ENCODE assay signal across 13 mouse cellular contexts in genomic region chr17:80411182-80411581, GRCm38 (mm10). TPM values are rescaled to one million over a fixed set of nuclear protein-coding genes. Genes with fewer than 3 reads are reported as not detected.
DNase-seq lines count a peak whose midpoint lies in the region; ATAC-seq and TF ChIP-seq lines count a peak whose summit lies in the region.
"Had no signal": no experiment of that assay in that cellular context is flagged by ENCODE, and none has a peak within 500 bp of the region (broad histone marks: within the 10 kb centered on the region; RNA-seq: fewer than 3 reads in every experiment).

No protein-coding gene starts in this region.

- H3K27ac ChIP-seq in kidney, postnatal 0 days = no peak overlapping the region

- no peaks in the 10 kb centered on the region for H3K4me1 ChIP-seq in kidney, postnatal 0 days (replicated peaks; ENCODE audit: insufficient read depth, low read length)
- H3K4me1 ChIP-seq: megakaryocyte, embryonic 14.5 days had no signal

- no peaks in the 10 kb centered on the region for H3K27me3 ChIP-seq in kidney, postnatal 0 days (ENCODE audit: insufficient read depth, low read length)
- H3K27me3 ChIP-seq: megakaryocyte, embryonic 14.5 days had no signal

- H3K4me3 ChIP-seq in kidney, postnatal 0 days (replicated peaks; ENCODE audit: low read depth, low read length) = no peak overlapping the region
- H3K4me3 ChIP-seq: megakaryocyte, embryonic 14.5 days had no signal

- peak; percentile 17 for DNase-seq in CD4-positive, CD25-positive, alpha-beta regulatory T cell, adult 2 months (ENCODE audit: low read depth, low spot score)
- DNase-seq in kidney, postnatal 0 days (ENCODE audit: low spot score) = peak; percentile 27
- DNase-seq in kidney, adult 9 months = no peak
- peak; percentile 19 for DNase-seq in A20 (ENCODE audit: low read depth, low spot score)
- DNase-seq in right cerebral cortex, postnatal 25 days = no peak
- DNase-seq: cerebellum, postnatal 14 days; gastrocnemius, postnatal 14 days; heart, postnatal 10 days; kidney, adult 11 months had no signal

- no peak for ATAC-seq in CD4-positive, CD25-positive, alpha-beta regulatory T cell, adult 4 months
- ATAC-seq in kidney, postnatal 0 days (replicated peaks; ENCODE audit: low FRiP score, low read depth) = no peak
- ATAC-seq in common myeloid progenitor, adult 5-6 weeks (replicated peaks; ENCODE audit: low read depth, poor library complexity, severe bottlenecking) = peak; percentile 68
- no peak for ATAC-seq in activated CD4-positive, CD25-positive, alpha-beta regulatory T cell, adult 4 months

- TF ChIP-seq CTCF in kidney, postnatal 0 days (IDR thresholded peaks at IDR 0.05; ENCODE audit: low read depth) = peak; percentile 64

- H3K9me3 ChIP-seq in kidney, postnatal 0 days (replicated peaks; ENCODE audit: low read length) = no peaks in the 10 kb centered on the region
- H3K9me3 ChIP-seq: megakaryocyte, embryonic 14.5 days had no signal

- H3K36me3 ChIP-seq in kidney, postnatal 0 days (ENCODE audit: insufficient read depth, low read length) = peaks cover 48% of the 10 kb centered on the region

- H3K9ac ChIP-seq in kidney, postnatal 0 days (ENCODE audit: low read depth, low read length) = no peak overlapping the region

- H3K4me2 ChIP-seq in kidney, postnatal 0 days (ENCODE audit: low read length) = no peak overlapping the region

- 63% methylated on average over 1 of the region's 1 CpGs for WGBS in kidney, postnatal 0 days

RNA-seq across cellular contexts. Expression of gene Gm10190, which starts 37.8 kb away (rescaled TPM):
- not detected for polyA plus RNA-seq in CD4-positive, CD25-positive, alpha-beta regulatory T cell, adult 4 months (2017; shearing (Covaris generic))
- polyA plus RNA-seq in kidney, postnatal 0 days (2015; fragmentation: Nextera tagmentation; extraction: Ambion mirVana) = 2.6 and 2.8 TPM in 2 replicates
- total RNA-seq in common myeloid progenitor, adult 5-6 weeks (2017) = not detected in 2 replicates
- not detected for polyA plus RNA-seq in activated CD4-positive, CD25-positive, alpha-beta regulatory T cell, adult 4 months (2017; shearing (Covaris generic))
- total RNA-seq: gastrocnemius, postnatal 14 days had no signal

Comparison
In these comparisons a context has a peak if more than half of its experiments do, and no peak if none do; other contexts are left out.
1. DNase-seq: peak in CD4-positive, CD25-positive, alpha-beta regulatory T cell, adult 2 months (single experiment), kidney, postnatal 0 days (single experiment) and A20 (single experiment); none in kidney, adult 9 months (single experiment) and right cerebral cortex, postnatal 25 days (single experiment).